Mouse (Mus musculus) left cerebral cortex, adult 18-20 months (tissue): ENCODE data around the gene Mrps34. TPM values are rescaled to one million over a fixed set of nuclear protein-coding genes. Genes with fewer than 3 reads are reported as not detected.

Experiments used
- DNase-seq, 2 experiments: peaks; one replicate each; pipeline ENCODE4 v3.0.0; 2021 to 2022; ENCODE audit warnings: low spot score in 2 of 2, mixed read lengths in 1 of 2
- total RNA-seq, 2 experiments: library from RNA; stranded (reverse); gene quantifications; 2 replicates each; pipeline ENCODE4 v1.2.3; 2021

Gene Mrps34
- total RNA-seq, 2 experiments from 2014 or later, result 69.0 to 72.9 TPM

DNA sequence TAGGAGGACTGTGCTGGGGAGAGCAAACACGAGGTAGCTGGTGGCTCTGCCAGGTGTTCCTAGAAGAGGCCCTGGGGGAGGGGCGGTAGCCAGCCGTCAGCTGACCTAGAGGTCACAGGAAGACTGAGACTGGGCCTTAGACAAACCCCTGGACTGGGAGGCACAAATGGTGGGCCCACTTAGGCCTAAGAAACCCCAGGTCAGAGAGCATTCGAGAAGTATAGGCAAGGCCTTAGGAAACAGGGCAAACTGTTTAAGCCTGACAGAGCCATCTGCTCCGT, 16.9 kb upstream of the Mrps34 start:
- no peak for DNase-seq

- no peak for DNase-seq
Measured at GRCm38 (mm10) chr17:24878531-24878930, 16.4 kb upstream of the Mrps34 start.

- no peak for DNase-seq
Measured at GRCm38 (mm10) chr17:24881738-24882440, 13.0 kb upstream of the Mrps34 start.

- no peak for DNase-seq
Measured at GRCm38 (mm10) chr17:24884391-24884790, 10.5 kb upstream of the Mrps34 start.

- no peak for DNase-seq
Measured at GRCm38 (mm10) chr17:24885356-24886133, 9.4 kb upstream of the Mrps34 start.

DNA sequence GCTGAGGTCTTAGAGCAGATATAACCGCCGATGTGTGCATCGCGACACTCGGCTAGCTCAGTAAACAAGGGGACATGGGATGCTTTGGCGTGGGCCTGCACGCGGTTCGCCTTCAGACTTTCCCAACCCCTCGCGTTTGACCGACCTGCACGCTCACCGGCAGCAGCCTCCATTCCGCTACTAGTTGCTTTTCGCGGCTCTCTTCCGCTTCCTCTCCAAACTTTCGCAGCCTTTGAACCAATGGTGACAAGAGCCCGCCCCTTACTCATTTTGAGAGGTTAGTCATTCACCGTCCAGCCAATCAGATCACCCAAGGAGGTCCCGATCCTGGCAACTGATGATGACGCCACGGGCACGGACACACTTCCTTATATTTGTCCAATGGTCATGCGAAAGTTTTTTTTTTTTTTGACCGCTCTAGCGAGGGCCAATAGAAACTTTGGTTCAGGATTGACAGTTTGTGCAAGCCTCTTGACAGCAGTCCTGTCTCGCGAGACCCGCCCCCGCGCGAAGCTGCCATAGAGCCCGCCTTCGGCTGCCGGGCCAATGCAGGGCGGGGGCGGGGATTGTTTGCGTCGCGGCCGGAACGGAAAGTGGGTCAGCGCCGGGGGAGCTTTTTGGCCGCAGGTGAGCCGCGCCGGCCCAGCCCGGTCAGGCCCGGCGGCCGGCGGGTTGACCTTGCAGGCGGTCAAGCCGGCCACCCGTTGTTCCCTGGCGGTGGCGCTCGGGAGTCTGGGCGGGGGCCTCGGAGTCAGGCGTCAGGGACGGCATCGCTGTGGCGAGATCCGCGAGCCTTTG, 8.6 kb upstream of the Mrps34 start, which contains the start of the genes Nubp2 and Spsb3:
TSS of gene Nubp2 (minus strand) at position 216 of the 798 bp plus-strand sequence.
TSS of gene Spsb3 (plus strand) at position 510 of the 798 bp plus-strand sequence.
- peak; percentile 97 to 98 for DNase-seq

- DNase-seq, result no peak
Measured at GRCm38 (mm10) chr17:24886932-24887271, 8.0 kb upstream of the Mrps34 start.

GRCm38 (mm10) chr17:24887291-24888080, 7.4 kb upstream of the Mrps34 start:
- no peak for DNase-seq

DNA sequence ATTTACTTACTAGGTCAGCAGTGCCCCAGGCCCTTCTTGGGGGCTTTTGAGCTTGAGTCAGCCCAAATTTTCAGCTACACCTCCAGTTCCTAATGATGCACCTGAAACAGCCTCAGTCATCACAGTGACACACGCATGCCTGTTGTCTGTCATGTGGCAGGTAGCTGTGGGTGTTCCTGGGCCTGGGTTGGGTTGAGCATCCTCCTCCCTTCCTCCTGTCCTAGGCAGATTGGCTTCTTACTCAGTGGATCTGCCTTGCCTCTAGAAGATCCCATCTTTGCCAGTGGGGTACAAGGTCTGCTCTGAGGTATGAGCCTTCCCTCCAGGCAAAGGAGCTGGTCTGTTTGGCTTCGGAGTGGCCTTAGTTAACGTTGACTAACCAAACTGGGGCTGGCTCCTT, 6.1 kb upstream of the Mrps34 start:
- DNase-seq, result no peak

DNA sequence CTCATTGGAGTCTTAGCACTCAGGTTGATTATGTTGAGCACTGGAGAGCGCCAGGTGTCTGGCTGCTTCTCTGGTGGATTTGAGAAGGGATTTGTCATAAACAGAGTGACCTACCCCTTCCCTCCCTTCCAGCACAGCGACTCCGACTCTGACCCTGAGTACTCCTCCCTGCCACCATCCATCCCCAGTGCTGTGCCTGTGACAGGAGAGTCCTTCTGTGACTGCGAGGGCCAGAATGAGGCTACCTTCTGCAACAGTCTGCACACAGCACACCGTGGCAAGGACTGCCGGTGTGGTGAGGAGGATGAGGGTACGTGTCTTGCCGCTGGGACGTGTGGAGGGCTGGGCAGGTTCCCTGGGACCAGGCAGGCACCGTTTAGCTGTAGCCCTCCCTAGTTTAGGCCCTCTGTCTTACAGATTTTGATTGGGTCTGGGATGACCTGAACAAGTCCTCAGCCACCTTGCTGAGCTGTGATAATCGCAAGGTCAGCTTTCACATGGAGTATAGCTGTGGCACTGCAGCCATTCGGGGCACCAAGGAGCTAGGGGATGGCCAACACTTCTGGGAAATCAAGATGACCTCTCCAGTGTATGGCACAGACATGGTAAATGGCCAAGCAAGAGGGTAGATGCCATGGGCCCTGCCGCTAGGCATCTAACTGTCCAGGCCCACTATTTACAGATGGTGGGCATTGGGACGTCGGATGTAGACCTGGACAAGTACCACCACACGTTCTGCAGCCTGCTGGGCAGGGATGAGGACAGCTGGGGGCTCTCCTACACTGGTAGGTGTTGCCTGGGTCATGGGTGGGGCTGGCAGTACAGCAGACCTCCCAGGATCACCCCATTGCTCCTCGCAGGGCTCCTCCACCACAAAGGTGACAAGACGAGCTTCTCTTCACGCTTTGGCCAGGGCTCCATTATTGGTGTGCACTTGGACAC, 4.5 kb upstream of the Mrps34 start:
- no peak for DNase-seq

GRCm38 (mm10) chr17:24891321-24891720, 3.6 kb upstream of the Mrps34 start:
- DNase-seq, result no peak

DNA sequence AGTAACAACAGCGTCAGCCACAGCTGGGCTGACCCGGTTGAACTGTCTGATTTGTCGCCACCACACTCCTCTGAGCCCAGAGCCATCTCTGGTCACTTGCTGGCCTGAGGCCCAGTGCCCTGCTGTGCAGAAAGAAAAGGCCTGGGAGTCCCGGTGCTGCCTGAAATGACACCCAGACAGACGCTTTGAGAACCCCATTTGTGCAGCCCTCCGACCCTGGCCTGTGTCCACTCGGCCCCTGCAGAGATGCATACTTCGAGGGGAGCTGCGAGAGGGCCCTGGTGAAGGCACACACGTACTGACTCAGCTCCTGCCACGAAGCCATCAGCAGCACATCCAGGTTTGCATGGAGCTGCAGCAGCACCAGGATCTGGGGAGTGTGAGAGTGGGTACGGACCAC, 2.1 kb upstream of the Mrps34 start:
- DNase-seq, result no peak

DNA sequence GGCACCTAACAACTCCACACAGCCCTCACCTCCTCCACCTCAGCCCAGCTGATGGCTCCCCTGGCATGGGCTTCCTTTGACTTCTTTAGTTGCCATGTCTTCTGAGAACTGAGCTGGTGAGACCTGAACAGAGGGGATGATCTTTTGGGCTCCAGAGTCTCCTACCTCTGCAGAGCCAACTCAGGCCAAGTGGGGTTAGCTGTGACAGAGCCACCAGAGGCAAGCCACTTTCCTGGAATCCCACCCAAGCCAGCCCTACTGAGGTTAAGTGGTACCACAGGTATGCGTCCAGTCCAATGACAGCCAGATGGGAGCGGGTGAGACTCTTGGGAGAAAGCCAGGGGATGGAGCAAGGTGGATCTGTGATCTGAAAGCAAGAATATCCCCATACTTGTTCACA, 1.6 kb upstream of the Mrps34 start:
- DNase-seq, result no peak

GRCm38 (mm10) chr17:24894061-24894994, 588 bp upstream of the Mrps34 start:
- no peak for DNase-seq

- DNase-seq, result no peak
Measured at GRCm38 (mm10) chr17:24895571-24896240, 790 bp downstream of the Mrps34 start.

DNA sequence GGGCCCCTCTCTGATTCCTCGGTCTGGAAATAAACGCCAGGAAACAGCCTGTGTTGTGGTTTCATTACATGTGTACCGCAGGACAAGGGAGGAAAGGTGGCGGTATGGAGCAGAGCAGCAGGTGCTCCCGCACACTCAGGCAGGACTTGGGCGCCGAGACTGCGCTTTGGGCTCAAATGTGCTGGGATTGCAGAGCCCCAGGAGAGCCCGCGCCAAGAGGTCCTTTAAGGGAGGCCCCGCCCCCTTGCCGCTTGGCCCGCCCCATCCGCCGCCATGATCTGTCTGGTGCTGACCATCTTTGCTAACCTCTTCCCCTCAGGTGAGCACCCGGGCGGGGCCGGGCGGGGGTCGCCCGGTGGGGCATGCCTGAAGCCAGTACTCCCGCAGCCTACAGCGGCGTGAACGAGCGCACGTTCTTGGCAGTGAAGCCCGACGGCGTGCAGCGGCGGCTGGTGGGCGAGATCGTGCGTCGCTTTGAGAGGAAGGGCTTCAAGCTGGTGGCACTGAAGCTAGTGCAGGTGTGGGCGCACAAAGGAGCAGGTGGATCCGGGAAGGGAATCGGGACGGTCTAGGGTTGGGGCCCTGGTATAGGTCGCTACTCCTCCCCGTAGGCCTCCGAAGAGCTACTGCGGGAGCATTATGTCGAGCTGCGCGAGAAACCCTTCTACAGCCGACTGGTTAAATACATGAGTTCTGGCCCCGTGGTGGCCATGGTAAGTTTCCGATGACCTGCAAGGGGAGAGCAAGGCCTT, 1.5 kb downstream of the Mrps34 start, which contains the start of gene Nme3:
TSS of gene Nme3 (plus strand) at position 260 of the 752 bp plus-strand sequence.
- peak; percentile 61 to 80 for DNase-seq

GRCm38 (mm10) chr17:24896993-24897269, 2.0 kb downstream of the Mrps34 start:
- no peak for DNase-seq

DNA sequence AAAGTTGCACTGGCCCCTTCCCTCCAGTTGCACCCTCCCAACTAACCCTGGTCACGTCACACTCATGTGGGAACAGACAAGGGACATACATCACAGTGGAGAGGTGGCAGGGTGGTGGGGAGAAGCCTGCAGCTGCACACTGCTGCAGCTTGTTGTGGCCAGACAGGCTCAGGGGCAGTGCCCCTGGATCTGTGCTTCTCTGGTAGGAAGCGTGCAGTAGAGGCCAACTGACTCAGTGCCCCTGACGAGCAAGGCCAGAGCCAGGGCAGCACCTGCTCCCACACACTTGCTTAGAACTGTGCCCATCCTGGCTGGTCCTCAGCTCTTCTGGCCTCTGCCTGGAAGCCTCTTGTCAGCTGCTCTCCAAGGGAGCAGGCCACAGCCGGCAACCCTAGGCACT, 2.7 kb downstream of the Mrps34 start:
- no peak for DNase-seq
